Mouse (Mus musculus): Measurements from ENCODE around the gene Tmcc3.

DNA sequence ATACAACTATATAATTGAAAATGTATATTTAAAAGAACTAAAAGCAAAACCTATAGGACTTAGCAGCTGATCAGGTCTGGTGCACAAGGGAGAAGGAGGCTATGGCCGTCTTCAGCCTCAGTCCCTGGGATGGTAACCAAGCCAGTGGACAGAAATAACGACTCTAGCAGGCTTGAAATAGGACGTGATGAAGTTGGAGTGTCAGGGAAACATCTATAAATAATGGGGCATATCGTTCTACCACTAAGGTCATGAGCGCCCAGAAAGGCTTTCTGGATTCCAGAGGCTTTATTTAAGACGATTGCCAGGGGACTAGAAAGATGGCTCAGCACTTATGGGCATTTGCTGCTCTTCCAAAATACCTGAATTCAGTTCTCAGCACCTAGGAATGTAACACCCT, 153.9 kb downstream of the Tmcc3 start:
- TF ChIP-seq CTCF (IDR thresholded peaks at IDR 0.05), result no peak
- TF ChIP-seq POLR2A (IDR thresholded peaks at IDR 0.05; ENCODE audit: insufficient read depth, low read depth, low read length), result no peak
- TF ChIP-seq EP300 (IDR thresholded peaks at IDR 0.05; ENCODE audit: insufficient read depth, low read depth, low read length), result no peak
